In the genomic region with DNA sequence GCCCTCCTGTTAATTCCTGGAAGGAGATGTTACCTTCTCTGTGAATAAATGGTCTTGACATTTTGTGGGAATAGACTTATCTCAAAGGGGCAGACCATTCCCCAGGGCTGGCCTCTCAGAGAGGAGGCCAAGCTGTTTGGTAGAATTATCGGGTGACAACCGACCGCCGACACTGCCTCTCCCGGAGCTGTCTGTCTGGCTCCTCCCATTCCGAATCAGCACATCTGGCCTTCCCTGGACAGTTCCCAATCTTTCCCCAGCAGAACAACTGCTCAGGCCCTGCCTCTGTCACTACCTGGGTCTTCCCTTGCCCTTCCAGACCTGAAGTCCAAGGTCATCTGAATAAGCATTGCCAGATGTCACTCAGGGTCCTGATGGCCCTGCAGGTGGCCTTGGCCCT, we compare ENCODE assay signal across 20 mouse cellular contexts.
DNase-seq lines count a peak whose midpoint lies in the region; ATAC-seq and TF ChIP-seq lines count a peak whose summit lies in the region.
"Had no signal": no experiment of that assay in that cellular context is flagged by ENCODE, and none has a peak within 500 bp of the region (broad histone marks: within the 10 kb centered on the region; RNA-seq: fewer than 3 reads in every experiment).

No protein-coding gene starts in this region.

- H3K27me3 ChIP-seq in liver, embryonic 14.5 days (ENCODE audit: control insufficient read depth, insufficient read depth, low read length), result no peaks in the 10 kb centered on the region
- peaks cover 24% of the 10 kb centered on the region for H3K27me3 ChIP-seq in liver, embryonic 12.5 days (replicated peaks)
- H3K27me3 ChIP-seq in lung, postnatal 0 days (replicated peaks; ENCODE audit: insufficient read depth, low read length), result no peaks in the 10 kb centered on the region
- no peaks in the 10 kb centered on the region for H3K27me3 ChIP-seq in liver, embryonic 16.5 days (ENCODE audit: control insufficient read depth, insufficient read depth, low read depth, low read length)
- H3K27me3 ChIP-seq: hindbrain, embryonic 15.5 days had no signal

- 0 out of 2 replicates have a peak, but pooled peaks have one; percentile 28 for TF ChIP-seq EP300 in liver, embryonic 14.5 days (IDR thresholded peaks at IDR 0.05; ENCODE audit: low read depth)
- TF ChIP-seq EP300 in lung, postnatal 0 days (IDR thresholded peaks at IDR 0.05), result no peak

- no peak for TF ChIP-seq CTCF in liver, embryonic 14.5 days (IDR thresholded peaks at IDR 0.05; ENCODE audit: low read depth)
- TF ChIP-seq CTCF in lung, postnatal 0 days (IDR thresholded peaks at IDR 0.05), result no peak
- TF ChIP-seq CTCF in lung, adult 2 months (IDR thresholded peaks at IDR 0.05; ENCODE audit: insufficient read depth, low read length), result no peak

- H3K4me2 ChIP-seq in liver, embryonic 14.5 days (ENCODE audit: low read depth), result no peak overlapping the region
- H3K4me2 ChIP-seq in liver, embryonic 12.5 days, result no peak overlapping the region
- H3K4me2 ChIP-seq in lung, postnatal 0 days (replicated peaks; ENCODE audit: low read depth, low read length), result no peak overlapping the region
- no peak overlapping the region for H3K4me2 ChIP-seq in liver, embryonic 16.5 days (ENCODE audit: low read depth, low read length)
- H3K4me2 ChIP-seq: heart, embryonic 13.5 days; hindbrain, embryonic 15.5 days had no signal

- no peaks in the 10 kb centered on the region for H3K36me3 ChIP-seq in liver, embryonic 14.5 days (replicated peaks; ENCODE audit: control insufficient read depth, insufficient read depth, low read depth)
- H3K36me3 ChIP-seq in liver, embryonic 12.5 days, result no peaks in the 10 kb centered on the region
- no peaks in the 10 kb centered on the region for H3K36me3 ChIP-seq in lung, postnatal 0 days (ENCODE audit: insufficient read depth, low read length)
- H3K36me3 ChIP-seq in liver, embryonic 16.5 days (ENCODE audit: control insufficient read depth, insufficient read depth), result no peaks in the 10 kb centered on the region
- H3K36me3 ChIP-seq: heart, embryonic 13.5 days; hindbrain, embryonic 15.5 days had no signal

- H3K9me3 ChIP-seq in liver, embryonic 14.5 days (ENCODE audit: control insufficient read depth, low read length), result no peaks in the 10 kb centered on the region
- H3K9me3 ChIP-seq in liver, embryonic 12.5 days (replicated peaks), result no peaks in the 10 kb centered on the region
- H3K9me3 ChIP-seq in lung, postnatal 0 days (ENCODE audit: low read length), result no peaks in the 10 kb centered on the region
- no peaks in the 10 kb centered on the region for H3K9me3 ChIP-seq in liver, embryonic 16.5 days (replicated peaks; ENCODE audit: control insufficient read depth, low read length)
- H3K9me3 ChIP-seq: heart, embryonic 13.5 days; hindbrain, embryonic 15.5 days had no signal

- 26% methylated on average over 6 of the region's 6 CpGs for WGBS in liver, embryonic 14.5 days (ENCODE audit: insufficient replicate concordance)
- 36% methylated on average over 6 of the region's 6 CpGs for WGBS in liver, embryonic 12.5 days (ENCODE audit: insufficient replicate concordance)
- 22% methylated on average over 6 of the region's 6 CpGs for WGBS in lung, postnatal 0 days
- 47% methylated on average over 6 of the region's 6 CpGs for WGBS in lung, adult 2 months
- 26% methylated on average over 6 of the region's 6 CpGs for WGBS in liver, embryonic 16.5 days (ENCODE audit: insufficient replicate concordance)

- DNase-seq in embryo, embryonic 10 days (ENCODE audit: low spot score), result peak; percentile 23
- no peak for DNase-seq in embryo, embryonic 9.5 days (ENCODE audit: extremely low spot score)
- DNase-seq in liver, embryonic 14.5 days (ENCODE audit: low read depth in 3 of 3, low spot score in 3 of 3), result peak in 2 of 3 experiments; percentile 9 to 10
- peak; percentile 21 for DNase-seq in lung, postnatal 0 days (ENCODE audit: low spot score)
- DNase-seq in lung, adult 2 months, result no peak
- no peak for DNase-seq in adrenal gland, adult 8-10 months
- DNase-seq: adrenal gland, postnatal 25 days; B cell, adult 2 months; cerebellum, adult 2 months; cerebellum, postnatal 10 days; gastrocnemius, postnatal 36 days; heart, adult 11 months; heart, postnatal 36 days had no signal

- H3K9ac ChIP-seq in liver, embryonic 14.5 days (replicated peaks), result no peak overlapping the region
- H3K9ac ChIP-seq in liver, embryonic 12.5 days, result no peak overlapping the region
- H3K9ac ChIP-seq in lung, postnatal 0 days (replicated peaks; ENCODE audit: low read depth), result no peak overlapping the region
- no peak overlapping the region for H3K9ac ChIP-seq in liver, embryonic 16.5 days (ENCODE audit: low read depth, low read length)
- H3K9ac ChIP-seq: heart, embryonic 13.5 days; hindbrain, embryonic 15.5 days had no signal

- no peak for TF ChIP-seq POLR2A in lung, adult 2 months (IDR thresholded peaks at IDR 0.05; ENCODE audit: borderline replicate concordance, extremely low read depth, low read depth, low read length)

- no peak overlapping the region for H3K4me3 ChIP-seq in liver, embryonic 14.5 days (ENCODE audit: insufficient read depth in 1 of 2, low read depth in 2 of 2, low read length in 2 of 2)
- H3K4me3 ChIP-seq in liver, embryonic 12.5 days, result no peak overlapping the region
- no peak overlapping the region for H3K4me3 ChIP-seq in lung, postnatal 0 days (ENCODE audit: low read depth, low read length)
- H3K4me3 ChIP-seq in lung, adult 2 months (replicated peaks; ENCODE audit: extremely low read depth, low read depth, low read length), result no peak overlapping the region
- H3K4me3 ChIP-seq in liver, embryonic 16.5 days (ENCODE audit: low read depth, low read length), result no peak overlapping the region
- H3K4me3 ChIP-seq: heart, embryonic 13.5 days; hindbrain, embryonic 15.5 days had no signal

- 0 out of 4 replicates have a peak, but pooled peaks cover 0 to 3% of the 10 kb centered on the region in 2 experiments for H3K4me1 ChIP-seq in liver, embryonic 14.5 days (replicated peaks; ENCODE audit: control insufficient read depth in 2 of 2, insufficient read depth in 2 of 2, low read length in 1 of 2)
- H3K4me1 ChIP-seq in liver, embryonic 12.5 days, result no peaks in the 10 kb centered on the region
- no peaks in the 10 kb centered on the region for H3K4me1 ChIP-seq in lung, postnatal 0 days (ENCODE audit: insufficient read depth, low read depth, low read length)
- H3K4me1 ChIP-seq in lung, adult 2 months (ENCODE audit: control insufficient read depth, insufficient read depth, low read length), result no peaks in the 10 kb centered on the region
- H3K4me1 ChIP-seq in liver, embryonic 16.5 days (ENCODE audit: control insufficient read depth, low read depth, low read length), result no peaks in the 10 kb centered on the region

- H3K27ac ChIP-seq in liver, embryonic 14.5 days, result no peak overlapping the region
- no peak overlapping the region for H3K27ac ChIP-seq in liver, embryonic 12.5 days
- no peak overlapping the region for H3K27ac ChIP-seq in lung, postnatal 0 days (ENCODE audit: low read length)
- no peak overlapping the region for H3K27ac ChIP-seq in liver, embryonic 16.5 days (ENCODE audit: low read length)
- H3K27ac ChIP-seq: heart, embryonic 13.5 days; hindbrain, embryonic 15.5 days had no signal

- peak; percentile 68 for ATAC-seq in liver, embryonic 14.5 days (ENCODE audit: insufficient read depth)
- no peak for ATAC-seq in liver, embryonic 12.5 days
- 0 out of 2 replicates have a peak, but pooled peaks have one; percentile 9 for ATAC-seq in lung, postnatal 0 days
- peak; percentile 49 for ATAC-seq in liver, embryonic 16.5 days (ENCODE audit: low read depth)
- ATAC-seq: activated CD4-positive, CD25-positive, alpha-beta regulatory T cell, adult 4 months; CD4-positive, CD25-positive, alpha-beta regulatory T cell, adult 4 months; forebrain, embryonic 14.5 days had no signal

Comparison
In these comparisons a context has a peak if more than half of its experiments do, and no peak if none do; other contexts are left out.
1. DNase-seq: peak in embryo, embryonic 10 days (single experiment), liver, embryonic 14.5 days (2 of 3) and lung, postnatal 0 days (single experiment); none in embryo, embryonic 9.5 days (single experiment), lung, adult 2 months (single experiment) and adrenal gland, adult 8-10 months (single experiment).